Mouse (Mus musculus): ENCODE measurements around the gene Ccnq.

Ccnq gene

GRCm38 (mm10) chr11:78750885-78751842 is at the start of gene Ccnq:
Gene Ccnq (minus strand): TSS chr11:78751729.
- DNase-seq (ENCODE audit: low spot score), result peak; percentile 84

- DNase-seq (ENCODE audit: low spot score), result no peak
Measured at GRCm38 (mm10) chr11:78801094-78801493, 49.6 kb upstream of the Ccnq start.

- no peak for DNase-seq (ENCODE audit: low spot score)
Measured at GRCm38 (mm10) chr11:78796072-78796729, 44.7 kb upstream of the Ccnq start.

GRCm38 (mm10) chr11:78793116-78793515 is 41.6 kb upstream of the Ccnq start:
- DNase-seq (ENCODE audit: low spot score), result no peak

- DNase-seq (ENCODE audit: low spot score), result no peak
Measured at GRCm38 (mm10) chr11:78792465-78792864, 40.9 kb upstream of the Ccnq start.

- no peak for DNase-seq (ENCODE audit: low spot score)
Measured at GRCm38 (mm10) chr11:78792055-78792454, 40.5 kb upstream of the Ccnq start.

- no peak for DNase-seq (ENCODE audit: low spot score)
Measured at GRCm38 (mm10) chr11:78791582-78791981, 40.1 kb upstream of the Ccnq start.

GRCm38 (mm10) chr11:78789370-78790060 is 38.0 kb upstream of the Ccnq start:
- no peak for DNase-seq (ENCODE audit: low spot score)

- no peak for DNase-seq (ENCODE audit: low spot score)
Measured at GRCm38 (mm10) chr11:78786013-78786431, 34.5 kb upstream of the Ccnq start.

- peak; percentile 55 for DNase-seq (ENCODE audit: low spot score)
Measured at GRCm38 (mm10) chr11:78782791-78783347, 31.3 kb upstream of the Ccnq start.

GRCm38 (mm10) chr11:78782326-78782725 is 30.8 kb upstream of the Ccnq start:
- no peak for DNase-seq (ENCODE audit: low spot score)

GRCm38 (mm10) chr11:78780571-78780970 is 29.0 kb upstream of the Ccnq start:
- DNase-seq (ENCODE audit: low spot score), result no peak

- DNase-seq (ENCODE audit: low spot score), result no peak
Measured at GRCm38 (mm10) chr11:78780002-78780401, 28.5 kb upstream of the Ccnq start.

GRCm38 (mm10) chr11:78777851-78778680 is 26.5 kb upstream of the Ccnq start:
- no peak for DNase-seq (ENCODE audit: low spot score)

- no peak for DNase-seq (ENCODE audit: low spot score)
Measured at GRCm38 (mm10) chr11:78771751-78772283, 20.3 kb upstream of the Ccnq start.

GRCm38 (mm10) chr11:78770436-78770835 is 18.9 kb upstream of the Ccnq start:
- DNase-seq (ENCODE audit: low spot score), result no peak

GRCm38 (mm10) chr11:78768778-78769177 is 17.2 kb upstream of the Ccnq start:
- peak; percentile 62 for DNase-seq (ENCODE audit: low spot score)

GRCm38 (mm10) chr11:78766069-78766830 is 14.7 kb upstream of the Ccnq start:
- no peak for DNase-seq (ENCODE audit: low spot score)

GRCm38 (mm10) chr11:78764820-78765219 is 13.3 kb upstream of the Ccnq start:
- DNase-seq (ENCODE audit: low spot score), result no peak

GRCm38 (mm10) chr11:78764304-78764703 is 12.8 kb upstream of the Ccnq start:
- DNase-seq (ENCODE audit: low spot score), result no peak

Data from retina, embryonic 14.5 days (tissue).